ENCODE assay signal across 9 mouse cellular contexts in the genomic region with DNA sequence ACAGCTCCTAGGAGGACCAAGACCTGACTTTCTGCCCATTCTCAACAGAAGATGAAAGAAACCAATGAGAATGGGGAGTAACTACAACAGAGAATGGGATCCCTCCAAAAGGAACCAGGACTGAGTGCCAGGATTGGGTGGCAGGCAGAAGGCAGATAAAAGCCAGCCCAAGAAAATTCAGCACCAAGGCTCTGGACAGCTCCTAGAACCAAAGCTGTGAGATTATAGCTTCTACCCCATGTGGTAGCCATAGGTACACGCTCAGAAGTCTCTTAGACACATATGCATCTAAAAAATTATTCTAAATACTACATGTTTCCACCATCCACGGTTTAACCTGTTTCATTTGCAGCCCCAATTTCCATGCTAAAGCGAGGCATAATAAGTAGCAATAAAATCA.
A peak's percentile ranks its signal among the peaks of the same experiment; 100 is the strongest.
DNase-seq lines count a peak whose midpoint lies in the region; TF ChIP-seq lines count a peak whose summit lies in the region.
"Had no signal": no experiment of that assay in that cellular context is flagged by ENCODE, and none has a peak within 500 bp of the region (broad histone marks: within the 10 kb centered on the region; RNA-seq: fewer than 3 reads in every experiment).

No protein-coding gene starts in this region.

- no peak overlapping the region for H3ac ChIP-seq in myocyte (ENCODE audit: control insufficient read depth, insufficient read length)

- H3K4me2 ChIP-seq in myocyte (ENCODE audit: low read depth): no peak overlapping the region

- TF ChIP-seq POLR2A in myocyte (IDR thresholded peaks at IDR 0.05; ENCODE audit: insufficient read length, low read depth): no peak

- H3K79me2 ChIP-seq in myocyte (ENCODE audit: control insufficient read depth, insufficient read depth): no peaks in the 10 kb centered on the region

- intact Hi-C loops in gastrocnemius, postnatal 14 days (cut with DNase I; ENCODE audit: low total_unique reads): no loop called here

- H3K27me3 ChIP-seq in myocyte (ENCODE audit: control insufficient read depth, insufficient read depth, insufficient read length): no peaks in the 10 kb centered on the region

- H3K36me3 ChIP-seq in myocyte (ENCODE audit: control insufficient read depth, insufficient read depth): no peaks in the 10 kb centered on the region

- H3K4me3 ChIP-seq in myocyte: no peak overlapping the region

- DNase-seq in gastrocnemius, postnatal 10 days: peak; percentile 22
- DNase-seq in gastrocnemius, postnatal 14 days: no peak
- peak; percentile 21 for DNase-seq in lung, postnatal 14 days
- DNase-seq in lung, adult 18-20 months: no peak
- peak; percentile 63 for DNase-seq in embryo, embryonic 10 days (ENCODE audit: low spot score)
- no peak for DNase-seq in urinary bladder, postnatal 36 days (ENCODE audit: low spot score in 2 of 2)
- DNase-seq in thymus, postnatal 14 days: no peak
- DNase-seq: layer of hippocampus, postnatal 36 days had no signal

TF ChIP-seq in myocyte, 11 proteins besides CTCF, POLR2A, EP300 and RAD21:
- TF ChIP-seq REST (IDR thresholded peaks at IDR 0.05; ENCODE audit: insufficient read depth, insufficient read length) (peak; percentile 46), SRF (IDR thresholded peaks at IDR 0.05; ENCODE audit: control insufficient read depth, insufficient read length, low read depth) (no peak)
TF ChIP-seq in myocyte: peak in this region for 1.

Comparison
In these comparisons a context has a peak if more than half of its experiments do, and no peak if none do; other contexts are left out.
1. DNase-seq: peak in gastrocnemius, postnatal 10 days (single experiment), lung, postnatal 14 days (single experiment) and embryo, embryonic 10 days (single experiment); none in gastrocnemius, postnatal 14 days (single experiment), lung, adult 18-20 months (0 of 2), urinary bladder, postnatal 36 days (0 of 2) and thymus, postnatal 14 days (single experiment).